Mouse (Mus musculus) heart, postnatal 14 days (tissue): ENCODE data around the gene Ccl20. TPM values are rescaled to one million over a fixed set of nuclear protein-coding genes. Genes with fewer than 3 reads are reported as not detected.

Experiments used
- DNase-seq, 2 experiments: peaks; one replicate each; pipeline ENCODE4 v3.0.0; 2021 to 2022
- intact Hi-C: fragments of 180-260 bp; cut with DNase I; formaldehyde crosslinking; loops from one replicate; pipeline ENCODE4 v1.15.1; 2025
- total RNA-seq, 2 experiments: library from RNA; stranded (reverse); gene quantifications; 2 replicates each; pipeline ENCODE4 v1.2.3; 2021

The Ccl20 gene
- total RNA-seq, 2 experiments from 2014 or later: not detected

GRCm38 (mm10) chr1:83137847-83138246, 21.3 kb downstream of the Ccl20 start:
- intact Hi-C loops: no loop called here
- no peak for DNase-seq

- intact Hi-C loops: no loop called here
- no peak for DNase-seq
Measured at GRCm38 (mm10) chr1:83138721-83139120, 22.2 kb downstream of the Ccl20 start.

GRCm38 (mm10) chr1:83141510-83141909, 24.9 kb downstream of the Ccl20 start:
- intact Hi-C loops: no loop called here
- DNase-seq: no peak

GRCm38 (mm10) chr1:83142055-83142454, 25.5 kb downstream of the Ccl20 start:
- intact Hi-C loops: no loop called here
- DNase-seq: no peak

- DNase-seq: no peak
Measured at GRCm38 (mm10) chr1:83146547-83146946, 30.0 kb downstream of the Ccl20 start.

GRCm38 (mm10) chr1:83150227-83150626, 33.7 kb downstream of the Ccl20 start:
- DNase-seq: peak in 1 of 2 experiments; percentile 5
- intact Hi-C loops: no loop called here

More at GRCm38 (mm10) chr1:83146547-83146946, 30.0 kb downstream of the Ccl20 start:
- intact Hi-C loops: no loop called here

GRCm38 (mm10) chr1:83152961-83153360, 36.4 kb downstream of the Ccl20 start:
- DNase-seq: peak in 1 of 2 experiments; percentile 9
- intact Hi-C loops: no loop called here

GRCm38 (mm10) chr1:83156876-83157275, 40.3 kb downstream of the Ccl20 start:
- DNase-seq: no peak
- intact Hi-C loops: no loop called here

- DNase-seq: peak; percentile 49 to 65
- intact Hi-C loops: no loop called here
Measured at GRCm38 (mm10) chr1:83159603-83160002, 43.0 kb downstream of the Ccl20 start, which contains the start of gene Daw1. Gene Daw1 (plus strand): TSS chr1:83159752.

- intact Hi-C loops: no loop called here
- no peak for DNase-seq
Measured at GRCm38 (mm10) chr1:83161658-83162057, 45.1 kb downstream of the Ccl20 start.

- no peak for DNase-seq
- intact Hi-C loops: no loop called here
Measured at GRCm38 (mm10) chr1:83164027-83164426, 47.5 kb downstream of the Ccl20 start.

Other genes with a start within 250 kb of the Ccl20 start
- not detected for gene A030005L19Rik, start 203.4 kb upstream of the Ccl20 start, total RNA-seq
- not detected for gene A030014E15Rik, start 191.8 kb upstream of the Ccl20 start, total RNA-seq
- not detected for gene Gm6217, start 185.4 kb upstream of the Ccl20 start, total RNA-seq
- not detected for gene A030003K21Rik, start 173.4 kb upstream of the Ccl20 start, total RNA-seq
- gene Gm7544, start 160.8 kb upstream of the Ccl20 start, total RNA-seq: not detected
- gene Gm47955, start 156.5 kb upstream of the Ccl20 start, total RNA-seq: not detected
- not detected for gene Gm47959, start 116.2 kb upstream of the Ccl20 start, total RNA-seq
- under 1 TPM; 0.51 to 0.57 TPM for gene Slc19a3, start 78.3 kb upstream of the Ccl20 start, total RNA-seq
- not detected for gene Krtap28-10, start 74.3 kb upstream of the Ccl20 start, total RNA-seq
- not detected for gene Gm47969, start 71.8 kb upstream of the Ccl20 start, total RNA-seq
- gene A030005K14Rik, start 57.4 kb upstream of the Ccl20 start, total RNA-seq: not detected
- not detected for gene Krtap28-13, start 55.8 kb upstream of the Ccl20 start, total RNA-seq
- not detected for gene Daw1, start 43.0 kb downstream of the Ccl20 start, total RNA-seq